In the genomic region with DNA sequence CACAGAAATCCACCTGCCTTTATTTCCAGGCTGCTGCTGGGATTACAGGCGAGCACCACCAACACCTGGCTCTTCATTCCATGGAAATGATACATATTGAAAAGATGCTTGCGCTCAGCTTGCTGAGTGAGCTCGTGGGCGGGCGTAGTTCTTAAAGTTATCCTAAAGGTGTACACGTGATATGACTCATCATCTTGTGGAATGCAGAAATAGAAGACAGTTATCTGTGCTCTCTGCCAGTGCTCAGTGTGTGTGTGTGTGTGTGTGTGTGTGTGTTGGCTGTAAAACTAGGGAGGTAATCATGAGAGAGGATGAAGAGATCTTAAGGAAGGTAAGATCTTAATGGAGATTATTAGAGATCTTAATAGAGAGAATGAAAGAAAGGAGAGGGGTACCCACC, we compare ENCODE assay signal across 16 mouse cellular contexts. TPM values are rescaled to one million over a fixed set of nuclear protein-coding genes. Genes with fewer than 3 reads are reported as not detected.
A peak's percentile ranks its signal among the peaks of the same experiment; 100 is the strongest.
DNase-seq lines count a peak whose midpoint lies in the region; ATAC-seq lines count a peak whose summit lies in the region.
"Had no signal": no experiment of that assay in that cellular context is flagged by ENCODE, and none has a peak within 500 bp of the region (broad histone marks: within the 10 kb centered on the region; RNA-seq: fewer than 3 reads in every experiment).

No protein-coding gene starts in this region.

- H3K9ac ChIP-seq in embryonic facial prominence, embryonic 14.5 days (ENCODE audit: low read depth, low read length), result no peak overlapping the region
- no peak overlapping the region for H3K9ac ChIP-seq in hindbrain, embryonic 13.5 days
- H3K9ac ChIP-seq: hindbrain, embryonic 12.5 days; lung, embryonic 14.5 days; neural tube, embryonic 15.5 days had no signal

- no peaks in the 10 kb centered on the region for H3K36me3 ChIP-seq in embryonic facial prominence, embryonic 14.5 days (ENCODE audit: control insufficient read depth, insufficient read depth, low read length)
- H3K36me3 ChIP-seq in embryonic facial prominence, embryonic 10.5 days (replicated peaks), result no peaks in the 10 kb centered on the region
- H3K36me3 ChIP-seq in hindbrain, embryonic 13.5 days, result no peaks in the 10 kb centered on the region
- H3K36me3 ChIP-seq: forebrain, embryonic 10.5 days; hindbrain, embryonic 12.5 days; limb, embryonic 10.5 days; neural tube, embryonic 15.5 days had no signal

- no peaks in the 10 kb centered on the region for H3K4me1 ChIP-seq in embryonic facial prominence, embryonic 14.5 days (ENCODE audit: control insufficient read depth, insufficient read depth, low read length)
- H3K4me1 ChIP-seq in embryonic facial prominence, embryonic 10.5 days, result peaks cover 33% of the 10 kb centered on the region
- H3K4me1 ChIP-seq in hindbrain, embryonic 13.5 days (replicated peaks), result no peaks in the 10 kb centered on the region; the same call in 1 of the 2 replicates
- H3K4me1 ChIP-seq: neural tube, embryonic 15.5 days had no signal

- 70% methylated on average over 6 of the region's 6 CpGs for WGBS in embryonic facial prominence, embryonic 14.5 days
- 82% methylated on average over 6 of the region's 6 CpGs for WGBS in embryonic facial prominence, embryonic 10.5 days
- 91% methylated on average over 6 of the region's 6 CpGs for WGBS in hindbrain, embryonic 13.5 days

- no peak for ATAC-seq in embryonic facial prominence, embryonic 14.5 days (ENCODE audit: low read depth)
- ATAC-seq in hindbrain, embryonic 13.5 days (ENCODE audit: low FRiP score), result no peak

- DNase-seq in embryonic facial prominence, embryonic 14.5 days (ENCODE audit: low spot score), result peak; percentile 51
- no peak for DNase-seq in embryonic facial prominence, embryonic 10.5 days (ENCODE audit: low spot score)
- DNase-seq in right cerebral cortex, adult 18-20 months, result peak; percentile 83
- no peak for DNase-seq in right cerebral cortex, postnatal 4 days
- peak; percentile 74 to 82 for DNase-seq in left cerebral cortex, adult 9 months (ENCODE audit: low spot score in 2 of 2)
- DNase-seq in telencephalon, adult 2 months (ENCODE audit: low read depth, low spot score), result peak; percentile 83
- no peak for DNase-seq in gastrocnemius, postnatal 25 days
- DNase-seq: cerebellum, adult 9-11 months; gastrocnemius, postnatal 36 days; kidney, postnatal 10 days; lung, embryonic 14.5 days had no signal

- no peak overlapping the region for H3K27ac ChIP-seq in embryonic facial prominence, embryonic 14.5 days (replicated peaks; ENCODE audit: low read depth, low read length)
- H3K27ac ChIP-seq in embryonic facial prominence, embryonic 10.5 days (replicated peaks), result no peak overlapping the region
- H3K27ac ChIP-seq in hindbrain, embryonic 13.5 days, result no peak overlapping the region
- H3K27ac ChIP-seq: forebrain, embryonic 10.5 days; hindbrain, embryonic 12.5 days; limb, embryonic 10.5 days; neural tube, embryonic 15.5 days had no signal

- no peak overlapping the region for H3K4me3 ChIP-seq in embryonic facial prominence, embryonic 14.5 days (ENCODE audit: low read depth, low read length)
- no peak overlapping the region for H3K4me3 ChIP-seq in embryonic facial prominence, embryonic 10.5 days
- no peak overlapping the region for H3K4me3 ChIP-seq in hindbrain, embryonic 13.5 days
- H3K4me3 ChIP-seq: forebrain, embryonic 10.5 days; hindbrain, embryonic 12.5 days; limb, embryonic 10.5 days; neural tube, embryonic 15.5 days had no signal

- H3K27me3 ChIP-seq in embryonic facial prominence, embryonic 14.5 days (replicated peaks; ENCODE audit: control insufficient read depth, insufficient read depth, low read length), result no peaks in the 10 kb centered on the region
- peaks cover 15% of the 10 kb centered on the region; the same call in 1 of the 2 replicates for H3K27me3 ChIP-seq in embryonic facial prominence, embryonic 10.5 days (replicated peaks; ENCODE audit: low read depth, poor library complexity, severe bottlenecking)
- no peaks in the 10 kb centered on the region for H3K27me3 ChIP-seq in hindbrain, embryonic 13.5 days
- H3K27me3 ChIP-seq: hindbrain, embryonic 12.5 days; neural tube, embryonic 15.5 days had no signal

- H3K4me2 ChIP-seq in embryonic facial prominence, embryonic 14.5 days (ENCODE audit: low read depth, low read length), result no peak overlapping the region
- H3K4me2 ChIP-seq in hindbrain, embryonic 13.5 days, result no peak overlapping the region
- H3K4me2 ChIP-seq: hindbrain, embryonic 12.5 days; lung, embryonic 14.5 days; neural tube, embryonic 15.5 days had no signal

- no peaks in the 10 kb centered on the region for H3K9me3 ChIP-seq in embryonic facial prominence, embryonic 14.5 days (ENCODE audit: control insufficient read depth, low read length)
- no peaks in the 10 kb centered on the region for H3K9me3 ChIP-seq in embryonic facial prominence, embryonic 10.5 days
- no peaks in the 10 kb centered on the region for H3K9me3 ChIP-seq in hindbrain, embryonic 13.5 days
- H3K9me3 ChIP-seq: forebrain, embryonic 10.5 days; hindbrain, embryonic 12.5 days; limb, embryonic 10.5 days; neural tube, embryonic 15.5 days had no signal

RNA-seq across cellular contexts. Expression of gene Ppp2r5a, which starts 11.4 kb away (rescaled TPM):
- polyA plus RNA-seq in embryonic facial prominence, embryonic 14.5 days (2014; fragmentation: Nextera tagmentation; extraction: Ambion mirVana), result 27.3 and 34.6 TPM in 2 replicates
- 10.5 and 12.1 TPM in 2 replicates for polyA plus RNA-seq in embryonic facial prominence, embryonic 10.5 days (2016; fragmentation: Nextera tagmentation; extraction: Ambion mirVana)
- 5.3 and 7.5 TPM in 2 replicates for polyA plus RNA-seq in hindbrain, embryonic 13.5 days (2015; fragmentation: Nextera tagmentation; extraction: Ambion mirVana)
- total RNA-seq in gastrocnemius, postnatal 25 days (2021), result 10 to 100 TPM; 72.6 to 78.7 TPM

Comparison
In these comparisons a context has a peak if more than half of its experiments do, and no peak if none do; other contexts are left out.
1. DNase-seq: peak in embryonic facial prominence, embryonic 14.5 days (single experiment), right cerebral cortex, adult 18-20 months (single experiment), left cerebral cortex, adult 9 months (2 of 2) and telencephalon, adult 2 months (single experiment); none in embryonic facial prominence, embryonic 10.5 days (single experiment), right cerebral cortex, postnatal 4 days (single experiment) and gastrocnemius, postnatal 25 days (single experiment).